Mouse (Mus musculus): Measurements from ENCODE around the gene AU041133. TPM values are rescaled to one million over a fixed set of nuclear protein-coding genes. Genes with fewer than 3 reads are reported as not detected.
"Not testable (repeated sequence)": the region's sequence is repeated elsewhere in the genome, so short reads cannot be mapped to it uniquely, and the experiment has no call there.

The AU041133 gene
- polyA plus RNA-seq (2012; rRNA removed): 3.5 and 3.7 TPM in 2 replicates

DNA sequence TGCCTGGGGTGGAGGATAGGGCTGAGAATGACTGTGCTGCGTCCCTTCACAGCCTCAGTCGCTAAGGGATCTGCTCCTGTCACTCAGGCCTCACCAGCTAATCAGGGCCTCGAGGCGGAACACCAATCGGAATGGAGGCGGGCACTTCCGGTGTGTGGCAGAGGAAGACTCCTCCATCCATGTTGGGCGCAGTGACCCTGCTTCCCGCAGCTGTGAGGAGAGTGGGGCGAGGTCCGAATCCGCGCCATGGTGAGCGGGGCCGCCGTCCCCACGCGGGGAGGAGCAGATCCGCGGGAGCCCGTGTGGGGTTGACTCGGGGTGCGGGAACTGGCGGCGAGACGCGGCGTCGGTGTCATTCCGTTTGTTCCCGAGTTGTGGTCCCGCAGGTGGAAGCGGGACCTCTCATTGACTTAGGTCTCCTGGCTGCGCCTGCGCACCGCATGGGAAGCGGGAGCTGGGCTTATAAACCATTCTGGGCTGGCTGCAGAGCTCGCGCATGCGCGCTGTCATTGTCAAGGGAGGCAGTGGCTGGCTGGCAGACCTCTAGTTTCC lies at the start of gene AU041133:
AU041133 (plus strand) TSS at position 164 of the 552 bp plus-strand sequence.
- peak; percentile 69 for DNase-seq (ENCODE audit: low spot score)

DNA sequence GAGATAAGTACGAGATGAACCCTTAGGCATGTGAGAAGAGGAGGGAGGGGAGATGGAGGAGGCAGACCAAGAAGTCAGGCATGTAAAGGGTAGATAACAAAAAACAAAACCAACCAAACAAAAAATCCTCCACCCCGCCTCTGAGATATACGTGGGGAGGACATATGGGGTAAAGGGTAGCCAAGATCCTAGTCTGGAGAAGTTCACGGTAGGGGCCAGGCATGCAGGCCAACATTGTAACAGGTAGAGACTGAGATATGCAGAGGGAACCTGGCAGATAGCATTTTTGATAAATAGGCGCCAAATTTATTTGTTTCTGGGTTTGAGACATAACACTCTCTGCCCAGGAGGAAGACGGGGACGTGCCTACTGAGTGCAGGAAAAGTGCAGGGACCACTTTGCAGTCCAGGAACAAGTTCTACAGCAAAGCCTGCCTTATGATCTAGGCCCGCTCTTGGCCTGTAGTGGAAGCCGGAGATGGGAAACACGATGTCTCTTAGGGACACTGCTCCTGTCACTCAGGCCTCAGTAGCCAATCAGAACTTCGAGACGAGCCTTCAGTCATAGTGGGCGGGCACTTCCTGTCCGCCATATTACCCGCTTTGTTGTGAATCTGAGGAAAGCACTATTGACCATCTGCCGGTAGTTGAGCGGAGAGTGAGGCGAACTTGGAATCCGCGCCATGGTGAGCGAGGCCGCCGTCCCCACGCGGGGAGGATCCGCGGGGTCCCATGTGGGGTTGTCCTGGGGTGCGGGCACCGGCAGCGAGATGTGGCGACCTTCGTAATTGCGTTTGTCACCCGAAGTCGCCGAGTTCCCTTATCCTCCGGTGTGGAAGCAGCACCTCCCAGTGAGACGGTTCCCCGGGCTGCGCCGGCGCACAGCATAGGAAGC lies 44.8 kb upstream of the AU041133 start, which contains the start of gene BC024063:
BC024063 (plus strand) TSS at position 626 of the 894 bp plus-strand sequence.
- peak; percentile 26 for DNase-seq (ENCODE audit: low spot score)

DNA sequence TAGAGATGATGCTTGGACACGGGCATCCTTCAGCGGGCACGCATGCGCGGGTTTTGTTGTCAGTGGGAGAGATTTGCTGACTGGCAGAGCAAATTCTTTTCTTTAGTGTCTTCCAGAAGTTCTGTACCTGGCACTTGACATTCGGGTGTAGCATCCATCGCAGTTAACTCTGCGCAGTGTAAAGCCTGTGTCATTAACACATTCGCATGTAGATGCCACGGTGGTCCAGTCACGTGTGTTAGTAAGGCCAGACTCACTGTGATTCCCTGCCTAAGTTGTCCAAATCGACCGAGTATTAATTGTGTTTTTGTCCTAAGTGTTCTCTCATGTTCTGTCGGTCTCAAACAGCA lies 44.2 kb upstream of the AU041133 start:
- DNase-seq (ENCODE audit: low spot score): not testable (repeated sequence)

DNA sequence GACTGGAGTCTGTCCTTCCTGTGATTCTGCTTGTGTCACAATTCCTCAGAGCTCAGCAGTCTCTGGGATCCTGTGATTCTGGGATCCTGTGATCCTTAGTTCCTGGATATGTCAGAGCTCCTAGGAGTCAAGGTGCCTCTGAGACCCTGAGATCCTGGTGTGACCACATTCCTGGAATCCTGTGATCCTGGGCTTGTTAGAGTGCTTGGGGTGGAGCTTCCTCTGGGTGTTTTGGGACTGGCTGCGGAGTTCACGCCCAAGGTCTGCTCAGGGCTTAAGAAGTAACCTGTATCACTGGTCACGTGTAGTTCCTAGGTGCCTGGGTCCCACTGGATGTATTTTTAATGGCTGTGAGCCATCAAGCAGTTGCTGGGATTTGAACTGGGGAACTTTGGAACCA lies 10.6 kb upstream of the AU041133 start:
- DNase-seq (ENCODE audit: low spot score): no peak

DNA sequence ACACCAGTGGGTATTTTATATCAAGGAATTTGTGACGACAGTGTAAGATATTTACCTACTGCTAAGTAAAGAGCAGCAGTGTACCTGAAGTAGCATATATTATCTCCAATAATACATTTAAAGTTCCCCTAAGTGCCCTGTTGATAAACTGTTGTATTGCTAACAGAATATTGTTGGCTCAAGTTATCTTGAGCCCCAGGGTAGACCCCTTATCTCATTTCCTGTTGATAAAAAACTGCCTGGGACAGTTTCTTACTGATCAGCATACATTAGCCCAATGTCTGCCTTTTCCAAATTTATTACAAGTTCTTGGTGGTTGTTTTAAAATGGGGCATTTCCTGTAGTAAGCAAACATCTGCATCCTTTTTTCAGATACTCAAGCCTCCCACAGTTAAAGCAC lies 17.5 kb downstream of the AU041133 start:
- no peak for DNase-seq (ENCODE audit: low spot score)

DNA sequence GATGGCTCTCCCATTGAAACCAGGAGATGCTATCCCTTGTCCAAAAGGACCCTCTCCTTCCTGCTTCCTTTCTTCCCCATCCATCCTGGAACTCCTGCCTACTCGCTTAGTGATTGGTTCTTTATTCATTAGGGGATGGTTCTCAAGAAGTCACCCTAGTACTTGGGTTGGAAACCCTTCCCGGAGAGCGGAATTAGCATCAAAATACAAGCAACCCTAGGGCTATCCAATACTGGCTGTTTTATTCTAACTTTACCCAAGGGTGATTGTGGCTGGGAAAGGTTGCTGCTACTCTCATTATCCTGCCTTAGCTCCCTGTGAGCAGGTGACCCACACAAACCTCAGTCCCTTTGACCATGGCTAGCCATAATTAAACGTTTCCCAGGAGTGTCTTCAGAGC lies 19.8 kb downstream of the AU041133 start:
- no peak for DNase-seq (ENCODE audit: low spot score)

DNA sequence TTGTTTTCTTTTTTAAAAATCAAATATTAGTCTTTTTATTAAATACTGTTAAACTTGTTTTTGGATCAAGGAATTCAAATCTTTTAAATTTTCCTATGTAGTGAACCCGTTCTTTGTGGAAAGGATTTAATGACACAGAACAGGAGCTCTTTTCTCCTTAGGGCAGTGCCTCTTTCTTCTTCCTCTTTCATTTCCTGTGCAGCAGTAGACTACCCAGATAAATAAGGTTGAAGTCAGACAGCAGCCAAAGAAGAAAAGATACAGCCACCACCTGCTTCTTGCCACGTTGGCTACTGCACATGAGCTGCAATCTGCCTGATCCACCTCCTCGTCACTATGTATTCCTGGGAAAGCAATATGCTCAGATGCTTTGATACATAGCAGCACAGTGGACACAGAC lies 40.0 kb downstream of the AU041133 start:
- no peak for DNase-seq (ENCODE audit: low spot score)

DNA sequence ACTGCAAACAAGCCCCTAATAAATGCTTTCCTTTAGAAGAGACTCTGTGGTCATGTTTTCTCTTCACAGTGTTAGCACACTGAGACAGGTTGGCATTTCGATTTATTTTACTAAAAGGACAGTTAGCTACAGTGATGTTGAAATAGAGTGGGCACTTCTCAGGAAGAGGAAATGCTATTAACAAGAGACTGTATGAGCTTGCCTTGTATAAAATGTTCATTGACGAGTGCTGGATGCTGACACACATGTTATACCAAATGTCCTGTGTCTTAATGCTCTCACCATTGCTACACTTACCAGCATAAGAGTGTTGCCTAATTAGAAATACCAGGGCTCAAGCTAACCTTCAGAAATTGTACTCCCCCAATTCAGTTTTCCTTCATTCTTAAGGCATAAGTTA lies 42.0 kb downstream of the AU041133 start:
- DNase-seq (ENCODE audit: low spot score): no peak

DNA sequence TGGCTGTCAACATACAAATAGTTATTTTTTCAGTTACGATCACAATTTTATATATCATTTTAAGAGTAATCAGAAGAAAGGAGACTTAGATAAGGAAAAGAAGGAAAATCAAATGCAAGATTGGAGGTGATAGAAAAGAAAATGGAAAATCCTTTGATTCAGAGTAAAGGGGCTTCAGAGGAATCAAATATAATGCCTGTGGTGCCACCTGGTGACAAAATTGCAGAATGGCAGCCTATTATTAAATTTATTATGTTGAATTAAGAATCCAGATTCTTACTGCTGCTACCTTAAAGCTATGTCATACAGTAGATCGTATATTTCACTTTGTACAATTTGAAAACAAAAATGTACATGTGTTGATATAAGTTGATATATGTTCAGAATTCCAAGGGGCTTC lies 43.0 kb downstream of the AU041133 start:
- no peak for DNase-seq (ENCODE audit: low spot score)

DNA sequence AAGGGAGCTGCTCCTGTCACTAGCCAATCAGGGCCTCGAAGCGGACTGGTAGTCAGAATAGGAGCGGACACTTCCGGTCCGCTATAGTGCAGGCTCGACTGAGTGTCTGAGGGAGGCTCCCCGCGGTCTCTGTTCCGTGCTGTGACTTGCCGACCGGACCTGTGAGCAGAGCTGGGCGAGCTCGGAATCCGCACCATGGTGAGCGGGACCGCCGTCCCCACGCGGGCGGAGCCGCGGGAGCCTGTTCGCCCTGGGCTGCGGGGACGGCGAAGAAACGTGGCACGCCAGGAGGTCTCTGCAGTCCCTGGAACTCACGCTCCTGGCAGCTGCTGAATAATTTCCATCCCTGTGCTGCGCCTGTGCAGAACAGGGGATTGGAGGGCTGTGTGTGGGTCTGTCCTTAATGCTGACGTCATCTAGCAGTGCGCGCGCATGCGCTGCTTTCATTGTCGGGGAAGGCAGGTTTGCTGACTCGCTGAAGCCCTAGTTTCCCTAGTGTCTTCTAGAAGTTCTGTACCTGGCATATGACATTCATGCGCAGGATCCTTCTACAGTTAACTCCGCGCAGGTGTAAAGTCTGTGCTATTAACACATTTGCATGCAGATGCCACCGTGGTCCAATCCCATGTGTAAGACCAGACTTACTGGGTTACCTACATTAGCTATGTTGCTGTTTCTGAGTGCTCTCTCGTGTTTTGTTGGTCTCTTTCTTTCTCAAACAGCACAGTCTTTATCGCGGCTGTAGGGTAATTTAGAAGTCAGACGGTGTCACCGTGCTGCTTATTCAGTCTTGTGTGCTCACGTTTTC lies 50.6 kb downstream of the AU041133 start:
- peak; percentile 51 for DNase-seq (ENCODE audit: low spot score)

Other genes starting within 250 kb of the AU041133 start
- gene Zfp781, start 197.5 kb upstream of the AU041133 start, polyA plus RNA-seq (2012; rRNA removed): 1.3 and 2.0 TPM in 2 replicates
- gene Zfp873, start 79.9 kb upstream of the AU041133 start, polyA plus RNA-seq (2012; rRNA removed): 6.1 and 6.9 TPM in 2 replicates
- gene BC024063, start 44.7 kb upstream of the AU041133 start, polyA plus RNA-seq (2012; rRNA removed): 1.6 and 1.8 TPM in 2 replicates
- gene Zfp938, start 113.3 kb downstream of the AU041133 start, polyA plus RNA-seq (2012; rRNA removed): 9.2 and 12.1 TPM in 2 replicates
- gene 4932415D10Rik, start 188.6 kb downstream of the AU041133 start, polyA plus RNA-seq (2012; rRNA removed): not detected in 2 replicates
- gene Gm4924, start 226.2 kb downstream of the AU041133 start, polyA plus RNA-seq (2012; rRNA removed): 5.5 and 5.7 TPM in 2 replicates

All from urinary bladder, adult 2 months (tissue).